Mouse (Mus musculus) hindbrain, embryonic 16.5 days (tissue): ENCODE measurements around the gene Itga1. TPM values are rescaled to one million over a fixed set of nuclear protein-coding genes. Genes with fewer than 3 reads are reported as not detected.

ENCODE experiments used
- ATAC-seq: fragments of 200-750 bp; cut with Nextera tagmentation; 2 replicates; pipeline ENCODE4 v1.8.0; 2017; ENCODE audit warnings: moderate TSS enrichment, moderate library complexity
- H3K27ac ChIP-seq: fragments of 300-500 bp; sonication (generic); 2 replicates; pipeline ENCODE4 v1.5.1; 2014; ENCODE audit warnings: low read depth, mild to moderate bottlenecking, control low read depth, low read length, moderate library complexity
- H3K27me3 ChIP-seq: fragments of 300-500 bp; sonication (generic); replicated peaks from 2 replicates; pipeline ENCODE4 v1.6.1; 2014; ENCODE audit warnings: low read length; ENCODE audit not compliant: control insufficient read depth, insufficient read depth
- H3K36me3 ChIP-seq: fragments of 300-500 bp; sonication (generic); 2 replicates; pipeline ENCODE4 v1.6.1; 2014; ENCODE audit warnings: mild to moderate bottlenecking, low read length, moderate library complexity, mixed read lengths; ENCODE audit not compliant: control insufficient read depth, insufficient read depth
- H3K4me1 ChIP-seq: fragments of 300-500 bp; sonication (generic); 2 replicates; pipeline ENCODE4 v1.6.1; 2014; ENCODE audit warnings: low read depth, low read length; ENCODE audit not compliant: control insufficient read depth, insufficient read depth
- H3K4me2 ChIP-seq: fragments of 300-500 bp; sonication (generic); 2 replicates; pipeline ENCODE4 v1.6.1; 2014; ENCODE audit warnings: mild to moderate bottlenecking, low read length, control low read depth, moderate library complexity
- H3K4me3 ChIP-seq: fragments of 300-500 bp; sonication (generic); 2 replicates; pipeline ENCODE4 v1.5.1; 2014; ENCODE audit warnings: mild to moderate bottlenecking, low read length, control low read depth, moderate library complexity
- H3K9ac ChIP-seq: fragments of 300-500 bp; sonication (generic); 2 replicates; pipeline ENCODE4 v1.6.1; 2014; ENCODE audit warnings: low read depth, mild to moderate bottlenecking, control low read depth, low read length, moderate library complexity
- H3K9me3 ChIP-seq: fragments of 300-500 bp; sonication (generic); 2 replicates; pipeline ENCODE4 v1.6.1; 2014; ENCODE audit warnings: mild to moderate bottlenecking, low read length, moderate library complexity; ENCODE audit not compliant: control insufficient read depth
- WGBS: fragments of 180-500 bp; shearing (Covaris S2); extraction: QIAGEN DNeasy Blood & Tissue Kit; methylation state at CpG from one replicate; pipeline ENCODE4 v1.1.7; 2014; 5-methylcytosine and 5-hydroxymethylcytosine counted together
- polyA plus RNA-seq: library from polyadenylated mRNA; unstranded; fragments of >200 nt; fragmentation: Nextera tagmentation; extraction: Ambion mirVana; gene quantifications from 2 replicates; pipeline ENCODE4 v1.2.1, GENCODE M21; 2015

The Itga1 gene
- polyA plus RNA-seq, 1 experiment from 2014 or later = 6.2 TPM

- ATAC-seq = no peak
Observed at GRCm38 (mm10) chr13:115017545-115017944, 84.2 kb downstream of the Itga1 start.

DNA sequence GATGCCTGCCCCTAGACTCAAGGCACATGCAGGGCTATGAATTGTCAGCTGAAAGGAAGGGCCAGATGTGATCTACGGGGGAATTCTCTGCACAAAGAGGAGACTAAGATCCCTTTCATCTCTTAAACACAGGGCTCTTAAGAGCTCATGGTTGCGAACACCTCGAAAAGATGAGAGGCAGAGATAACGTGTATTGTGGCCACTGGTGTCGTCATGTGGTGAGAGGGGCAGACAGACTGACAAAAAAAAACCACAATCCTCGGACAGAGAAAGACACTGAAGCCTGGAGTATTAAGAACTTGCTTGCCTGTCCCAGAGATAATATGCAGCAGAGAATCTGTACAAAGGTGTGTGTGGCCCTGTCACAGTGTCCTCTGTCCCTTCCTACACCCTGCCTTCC is 90.2 kb downstream of the Itga1 start:
- Histone ChIP-seq H3K4me2 (no peak overlapping the region), H3K9ac (no peak overlapping the region), H3K4me1 (no peaks in the 10 kb centered on the region), H3K9me3 (no peaks in the 10 kb centered on the region), H3K4me3 (no peak overlapping the region), H3K27me3 (no peaks in the 10 kb centered on the region), H3K36me3 (no peaks in the 10 kb centered on the region), H3K27ac (no peak overlapping the region)
- 75% methylated on average over 6 of the region's 6 CpGs for WGBS
- no peak for ATAC-seq

More at GRCm38 (mm10) chr13:115017545-115017944, 84.2 kb downstream of the Itga1 start:
- H3K27ac ChIP-seq = no peak overlapping the region
- H3K27me3 ChIP-seq = no peaks in the 10 kb centered on the region
- H3K9ac ChIP-seq = no peak overlapping the region
- H3K4me2 ChIP-seq = no peak overlapping the region
- 91% methylated on average over 9 of the region's 9 CpGs for WGBS
- H3K9me3 ChIP-seq = no peaks in the 10 kb centered on the region
- no peaks in the 10 kb centered on the region for H3K36me3 ChIP-seq
- no peaks in the 10 kb centered on the region for H3K4me1 ChIP-seq
- no peak overlapping the region for H3K4me3 ChIP-seq

DNA sequence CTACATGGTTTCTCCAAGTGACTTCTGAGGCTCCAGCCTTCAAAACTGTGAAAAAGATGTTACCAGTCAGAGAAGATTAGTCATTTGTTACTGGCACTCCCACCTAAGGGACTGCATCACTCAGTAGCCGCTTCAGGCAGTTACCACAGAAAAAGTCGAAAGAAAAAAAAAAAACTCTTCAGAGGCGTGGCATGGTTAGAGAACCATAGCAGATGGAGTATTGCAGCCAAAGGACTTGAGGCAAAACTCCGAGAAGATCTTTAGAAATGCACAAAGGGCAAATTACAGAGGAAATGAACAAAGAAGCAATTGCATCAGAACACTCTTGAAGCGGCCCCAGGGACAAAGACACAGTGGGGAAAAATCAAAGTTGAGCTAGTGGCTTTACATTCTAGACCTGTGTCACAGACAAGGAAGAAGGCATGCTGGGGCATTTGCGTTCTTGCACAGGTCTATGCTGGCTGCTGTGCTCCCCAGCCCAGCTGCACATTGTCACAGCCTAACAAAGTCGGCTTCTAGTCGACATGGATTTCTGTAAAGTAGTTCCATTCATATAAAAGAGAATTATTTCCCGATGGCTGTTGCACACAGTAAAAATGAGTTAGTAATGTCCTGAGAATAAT is 95.4 kb downstream of the Itga1 start:
- H3K9ac ChIP-seq = no peak overlapping the region
- no peaks in the 10 kb centered on the region for H3K36me3 ChIP-seq
- no peak overlapping the region for H3K27ac ChIP-seq
- H3K9me3 ChIP-seq = no peaks in the 10 kb centered on the region
- H3K4me1 ChIP-seq = no peaks in the 10 kb centered on the region
- WGBS = 31% methylated on average over 9 of the region's 9 CpGs
- H3K4me3 ChIP-seq = no peak overlapping the region
- no peak for ATAC-seq
- no peaks in the 10 kb centered on the region for H3K27me3 ChIP-seq
- H3K4me2 ChIP-seq = no peak overlapping the region

DNA sequence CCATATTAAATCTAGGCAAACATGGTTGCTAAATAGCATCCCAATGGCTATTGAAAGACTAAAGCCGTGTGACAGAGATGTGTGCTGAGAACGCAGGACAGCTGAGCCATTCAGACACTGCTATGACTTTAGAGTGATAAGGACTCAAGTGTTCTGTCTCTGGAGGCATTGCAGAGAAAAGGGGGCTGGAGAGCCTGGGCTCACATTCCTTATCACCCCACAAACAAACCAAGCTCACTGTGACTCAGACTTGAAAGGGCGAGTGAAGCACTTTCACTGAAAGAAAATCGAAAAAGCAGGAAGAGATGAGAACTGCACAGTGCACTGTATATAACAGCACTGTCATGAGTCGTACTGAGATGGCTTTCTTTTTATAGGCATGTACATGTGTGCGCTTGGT is 96.4 kb downstream of the Itga1 start:
- ATAC-seq = no peak
- no peak overlapping the region for H3K9ac ChIP-seq
- H3K27me3 ChIP-seq = no peaks in the 10 kb centered on the region
- no peak overlapping the region for H3K4me3 ChIP-seq
- H3K36me3 ChIP-seq = no peaks in the 10 kb centered on the region
- no peaks in the 10 kb centered on the region for H3K9me3 ChIP-seq
- no peaks in the 10 kb centered on the region for H3K4me1 ChIP-seq
- no peak overlapping the region for H3K27ac ChIP-seq
- H3K4me2 ChIP-seq = no peak overlapping the region
- 82% methylated on average over 6 of the region's 6 CpGs for WGBS

- WGBS = 52% methylated on average over 7 of the region's 7 CpGs
- no peaks in the 10 kb centered on the region for H3K9me3 ChIP-seq
- no peak overlapping the region for H3K27ac ChIP-seq
- H3K27me3 ChIP-seq = no peaks in the 10 kb centered on the region
- H3K4me3 ChIP-seq = no peak overlapping the region
- H3K4me1 ChIP-seq = no peaks in the 10 kb centered on the region
- H3K36me3 ChIP-seq = no peaks in the 10 kb centered on the region
- no peak overlapping the region for H3K9ac ChIP-seq
- H3K4me2 ChIP-seq = no peak overlapping the region
- ATAC-seq = no peak
Observed at GRCm38 (mm10) chr13:115003444-115004053, 98.2 kb downstream of the Itga1 start.

DNA sequence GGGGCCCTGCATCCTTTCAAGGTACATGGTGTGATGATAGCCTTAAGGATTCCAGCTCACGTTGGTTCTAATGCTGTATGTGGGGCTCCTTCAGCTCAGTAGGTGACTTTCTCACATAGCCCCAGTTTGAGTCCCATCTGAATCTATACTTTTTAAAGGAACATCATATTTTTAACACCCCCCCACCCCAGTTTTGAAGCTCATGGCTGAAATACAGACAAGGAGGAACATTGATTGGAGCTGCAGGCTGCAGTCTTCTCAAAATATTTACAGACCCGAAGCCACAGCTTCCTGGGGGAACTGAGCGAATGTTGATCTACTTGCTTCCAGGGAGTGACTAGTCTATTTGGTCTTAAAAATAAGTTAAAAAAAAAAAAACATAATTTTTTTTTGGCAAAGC is 98.9 kb downstream of the Itga1 start:
- H3K9ac ChIP-seq = no peak overlapping the region
- no peaks in the 10 kb centered on the region for H3K36me3 ChIP-seq
- no peak overlapping the region for H3K4me3 ChIP-seq
- H3K27ac ChIP-seq = no peak overlapping the region
- no peaks in the 10 kb centered on the region for H3K27me3 ChIP-seq
- H3K4me1 ChIP-seq = no peaks in the 10 kb centered on the region
- H3K4me2 ChIP-seq = no peak overlapping the region
- ATAC-seq = no peak
- H3K9me3 ChIP-seq = no peaks in the 10 kb centered on the region
- 84% methylated on average over 3 of the region's 3 CpGs for WGBS

- no peak for ATAC-seq
- WGBS = 92% methylated on average over 5 of the region's 5 CpGs
- H3K4me1 ChIP-seq = no peaks in the 10 kb centered on the region
- H3K9me3 ChIP-seq = no peaks in the 10 kb centered on the region
- H3K27ac ChIP-seq = no peak overlapping the region
- H3K4me2 ChIP-seq = no peak overlapping the region
- H3K27me3 ChIP-seq = no peaks in the 10 kb centered on the region
- no peak overlapping the region for H3K4me3 ChIP-seq
- no peaks in the 10 kb centered on the region for H3K36me3 ChIP-seq
- no peak overlapping the region for H3K9ac ChIP-seq
Observed at GRCm38 (mm10) chr13:115002155-115002554, 99.6 kb downstream of the Itga1 start.

GRCm38 (mm10) chr13:114999582-114999981 is 102.2 kb downstream of the Itga1 start:
- Histone ChIP-seq H3K27me3 (no peaks in the 10 kb centered on the region), H3K9me3 (no peaks in the 10 kb centered on the region), H3K4me3 (no peak overlapping the region), H3K9ac (no peak overlapping the region), H3K4me2 (no peak overlapping the region), H3K27ac (no peak overlapping the region), H3K4me1 (no peaks in the 10 kb centered on the region), H3K36me3 (no peaks in the 10 kb centered on the region)
- 92% methylated on average over 4 of the region's 4 CpGs for WGBS
- ATAC-seq = no peak

DNA sequence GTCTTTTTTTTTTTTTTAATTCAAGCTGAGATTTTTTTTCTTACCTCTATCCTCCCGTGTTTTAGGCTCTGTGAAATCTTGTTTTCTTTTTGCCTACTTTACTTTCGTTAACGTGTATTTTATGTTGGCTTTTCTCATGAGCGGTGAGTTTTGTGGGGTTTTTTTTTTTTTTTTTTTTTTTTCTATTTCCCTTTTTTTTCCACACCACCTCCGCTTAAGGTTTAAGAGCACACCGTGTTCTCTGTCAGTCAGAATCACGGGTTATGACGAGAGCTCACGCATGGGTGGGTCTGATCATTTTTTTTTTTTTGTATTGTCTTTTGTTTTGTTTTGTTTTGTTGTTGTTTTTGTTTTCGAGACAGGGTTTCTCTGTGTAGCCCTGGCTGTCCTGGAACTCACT is 103.7 kb downstream of the Itga1 start:
- WGBS = 93% methylated on average over 10 of the region's 10 CpGs
- no peak overlapping the region for H3K4me3 ChIP-seq
- no peaks in the 10 kb centered on the region for H3K4me1 ChIP-seq
- no peak overlapping the region for H3K9ac ChIP-seq
- no peaks in the 10 kb centered on the region for H3K9me3 ChIP-seq
- no peaks in the 10 kb centered on the region for H3K27me3 ChIP-seq
- no peak for ATAC-seq
- no peaks in the 10 kb centered on the region for H3K36me3 ChIP-seq
- H3K27ac ChIP-seq = no peak overlapping the region
- H3K4me2 ChIP-seq = no peak overlapping the region
